Mouse (Mus musculus): Measurements from ENCODE around the gene Slc45a1.

- TF ChIP-seq CTCF (IDR thresholded peaks at IDR 0.05; ENCODE audit: low read depth, low read length): no peak
- no peak for TF ChIP-seq POLR2A (IDR thresholded peaks at IDR 0.05; ENCODE audit: borderline replicate concordance, low read depth, low read length)
Measured at GRCm38 (mm10) chr4:150636635-150637034, 15.3 kb downstream of the Slc45a1 start.

All from bone marrow macrophage, adult 2 months (primary cell).